Mouse (Mus musculus): ENCODE measurements around the gene Mettl26.

Mettl26 gene

GRCm38 (mm10) chr17:25837533-25837932 is 37.3 kb upstream of the Mettl26 start:
- peak in 1 of 2 experiments; percentile 25 for DNase-seq

DNA sequence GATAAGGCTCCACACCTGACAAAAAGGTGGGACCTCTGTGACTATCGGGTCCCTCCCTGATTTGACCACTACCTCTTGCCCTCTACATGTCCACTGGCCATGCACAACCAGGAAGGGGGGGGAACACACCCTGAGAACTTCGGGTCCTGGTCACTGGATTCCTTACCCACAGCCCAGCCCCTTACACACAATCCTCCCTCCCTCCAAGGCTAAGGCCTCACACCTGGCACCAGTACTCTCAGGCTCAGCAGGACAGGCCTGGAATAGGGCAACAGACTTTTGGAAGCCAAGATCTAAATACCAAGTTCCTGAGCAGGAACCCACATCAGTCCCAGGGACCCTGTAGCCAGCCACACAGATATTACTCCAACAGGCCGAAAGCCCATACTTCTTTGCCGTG is 36.0 kb upstream of the Mettl26 start:
- no peak for DNase-seq

DNA sequence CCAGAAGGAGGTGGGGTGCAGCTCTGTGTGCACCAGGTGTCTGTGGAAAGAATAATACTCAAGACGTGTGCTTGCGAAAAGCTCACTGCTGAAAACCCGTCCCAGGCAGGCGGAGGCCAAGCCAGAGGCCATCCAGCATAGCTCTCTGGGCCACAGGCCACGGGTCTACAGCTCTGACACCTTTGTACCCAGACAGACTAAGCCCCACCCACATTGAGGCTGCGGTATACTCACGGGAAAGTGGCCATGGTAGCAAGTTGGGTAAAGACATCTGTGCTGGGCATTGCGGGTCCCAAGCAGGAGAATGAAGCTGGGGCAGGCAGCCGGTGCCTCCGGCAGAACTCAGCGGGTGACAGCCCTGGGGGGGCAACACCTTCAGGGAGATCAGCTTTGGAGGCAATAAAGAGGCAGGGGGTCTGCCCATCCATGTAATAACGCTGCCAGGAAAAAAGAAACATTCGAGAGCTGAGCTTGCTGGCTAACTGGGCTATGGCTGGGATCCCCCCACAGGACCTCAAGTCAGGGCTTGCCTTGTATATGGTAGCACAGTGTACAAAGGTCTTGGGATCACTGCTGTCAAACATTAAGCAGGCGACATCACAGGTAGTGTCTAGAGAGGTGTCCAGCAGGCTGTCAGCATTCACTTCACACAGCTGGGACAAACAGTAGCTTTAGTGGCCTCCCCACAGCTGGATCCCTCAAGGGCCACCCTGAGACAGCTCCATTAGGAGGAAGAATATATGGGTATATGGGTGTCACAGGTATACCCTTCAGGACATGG is 35.2 kb upstream of the Mettl26 start:
- DNase-seq: no peak

DNA sequence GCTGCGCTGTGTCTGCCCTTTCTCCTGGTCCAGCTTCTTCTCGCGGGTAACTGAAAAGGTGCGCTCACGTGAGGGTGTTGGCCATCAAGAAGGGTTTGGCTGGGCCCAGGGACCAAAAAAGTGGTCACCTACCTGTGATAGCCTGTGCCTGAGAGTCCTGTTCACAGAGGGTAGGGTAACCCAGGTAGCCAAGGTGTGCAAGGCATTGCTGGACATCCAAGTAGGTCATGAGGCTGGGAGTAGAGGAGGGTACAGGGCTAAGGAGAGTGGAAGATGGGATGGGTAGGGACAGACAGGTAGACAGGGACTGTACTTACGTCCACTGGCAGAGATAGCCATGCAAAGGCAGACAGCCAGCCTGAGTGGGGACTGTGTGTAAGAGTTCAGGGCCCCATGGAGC is 34.4 kb upstream of the Mettl26 start:
- no peak for DNase-seq

- no peak for DNase-seq
These were observed 33.6 kb upstream of the Mettl26 start, which contains the start of gene Gm20683 for GRCm38 (mm10) chr17:25841117-25841880. TSS of gene Gm20683 (minus strand) at chr17:25841763.

GRCm38 (mm10) chr17:25842509-25842908 is 32.4 kb upstream of the Mettl26 start:
- no peak for DNase-seq

- DNase-seq: no peak
These were observed 31.8 kb upstream of the Mettl26 start for GRCm38 (mm10) chr17:25843122-25843521.

DNA sequence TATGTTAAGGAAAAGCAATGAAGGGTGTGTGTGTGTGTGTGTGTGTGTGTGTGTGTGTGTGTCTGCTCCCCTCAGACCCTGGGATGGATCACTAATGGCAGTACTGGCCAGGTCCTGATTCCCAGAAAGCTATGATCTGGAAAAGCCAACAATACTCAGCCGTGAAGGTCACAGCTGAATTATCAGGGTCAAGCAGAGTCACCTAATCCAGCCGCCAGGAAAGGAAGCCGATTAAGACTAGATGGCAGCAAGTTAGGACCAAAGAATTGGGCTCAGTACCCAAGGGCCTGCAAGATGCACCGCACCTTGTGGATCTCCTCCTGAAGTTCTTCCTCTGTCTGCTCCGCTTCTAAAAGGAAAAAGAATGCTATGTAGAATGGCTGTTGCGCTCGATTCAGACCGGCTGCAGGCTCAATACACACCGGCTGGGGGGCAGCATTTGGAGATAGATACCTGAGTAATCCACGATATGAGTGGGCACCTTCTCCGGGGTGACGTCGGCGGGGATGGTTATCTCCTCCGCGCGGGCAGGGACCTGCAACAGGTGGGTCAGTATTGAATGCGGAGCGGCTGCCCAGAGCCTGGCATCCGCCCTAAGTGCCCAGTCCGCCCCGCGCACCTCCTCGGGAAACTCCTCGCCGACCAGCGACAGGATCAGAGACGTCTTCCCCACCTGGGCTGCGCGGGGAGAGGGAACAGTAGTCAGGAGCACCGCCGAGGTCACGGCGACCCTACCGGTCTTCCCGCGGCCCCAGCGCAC is 31.1 kb upstream of the Mettl26 start:
- DNase-seq: peak in 1 of 2 experiments; percentile 50

DNA sequence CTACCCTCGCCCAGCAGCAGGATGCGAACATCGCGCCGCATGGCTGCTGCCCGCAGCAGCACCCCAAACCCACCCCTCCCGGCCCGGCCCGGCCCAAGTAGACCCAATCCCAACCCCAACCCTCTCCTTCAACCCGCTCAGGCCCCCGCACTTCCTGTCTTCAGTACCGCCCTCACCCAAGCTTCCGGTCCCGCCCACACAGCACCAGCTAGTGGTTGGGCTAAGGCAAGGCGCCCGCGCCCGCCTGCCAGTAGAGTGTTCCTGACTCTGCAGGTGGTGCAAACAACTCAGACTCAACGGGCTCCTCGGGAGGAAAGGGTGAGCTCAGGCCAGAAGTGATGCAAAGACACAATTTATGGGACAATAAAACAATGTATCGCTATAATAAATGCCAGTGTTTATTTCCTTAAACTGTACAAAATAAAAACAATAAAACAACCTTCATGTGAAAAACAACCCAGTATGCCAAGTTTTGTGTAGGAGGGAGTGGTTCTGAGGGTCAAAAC is 30.4 kb upstream of the Mettl26 start, which contains the start of gene Rhot2:
Gene Rhot2 (minus strand): TSS at position 456 of the 506 bp plus-strand sequence.
- DNase-seq: peak; percentile 93 to 98

DNA sequence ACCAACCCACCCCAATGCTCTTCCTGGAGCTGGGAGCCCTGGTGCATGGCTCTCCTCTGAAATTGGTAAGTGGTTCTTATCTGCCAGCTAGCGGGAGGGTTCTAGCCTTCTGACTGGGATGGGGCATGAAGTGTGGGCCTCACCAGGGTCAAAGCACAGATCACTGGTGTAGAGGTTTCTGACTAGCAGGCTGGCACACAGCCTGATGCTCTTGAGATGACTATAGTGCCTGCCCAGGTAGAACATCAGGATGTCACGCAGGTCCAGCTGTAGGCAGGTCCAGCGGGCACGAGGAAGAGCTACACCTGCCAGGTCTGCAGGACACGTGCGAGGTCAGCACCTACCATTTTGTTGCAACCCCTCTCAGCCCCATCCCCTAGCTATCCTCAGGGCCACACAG is 14.6 kb upstream of the Mettl26 start:
- no peak for DNase-seq

DNA sequence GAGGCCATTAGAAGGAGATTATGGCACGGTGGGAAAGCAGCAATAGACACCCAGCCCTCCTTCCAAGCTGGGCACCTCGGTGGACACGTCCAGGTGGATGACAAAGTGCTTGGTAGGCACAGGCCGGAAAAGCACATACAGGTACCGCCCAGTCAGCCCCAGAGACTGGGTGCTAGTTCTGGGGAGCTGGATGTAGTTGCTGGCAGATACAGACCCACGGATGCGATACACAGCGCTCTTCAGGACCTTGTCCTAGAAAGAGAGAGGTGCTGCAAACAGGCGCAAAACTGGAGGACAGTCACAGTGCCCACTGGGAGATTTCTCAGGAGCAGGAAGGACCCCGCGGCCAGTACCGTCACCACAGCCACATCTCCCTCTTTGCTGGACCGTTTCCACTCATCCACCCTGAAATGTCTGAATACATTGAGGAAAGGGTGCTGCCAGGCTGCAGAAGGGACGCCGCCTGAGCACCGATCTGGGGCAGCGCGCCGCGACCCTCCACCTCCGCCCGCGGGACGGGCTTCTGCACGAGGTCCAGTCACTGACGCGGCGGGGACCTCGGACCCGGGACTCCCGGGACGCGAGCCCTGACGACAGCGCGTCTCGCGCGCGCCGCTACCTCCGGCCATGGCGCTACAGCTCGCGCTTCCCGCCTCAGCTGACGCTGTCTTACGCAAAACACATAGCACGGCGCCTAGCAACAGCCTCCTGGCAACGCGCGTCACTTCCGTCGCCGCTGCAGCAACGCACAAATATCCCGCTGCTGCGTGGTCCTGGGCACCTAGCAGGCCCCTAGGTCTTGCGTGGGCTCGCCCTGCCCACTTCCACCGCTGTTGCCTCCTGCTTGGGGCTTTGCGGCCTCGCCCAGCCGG is 13.8 kb upstream of the Mettl26 start, which contains the start of gene Wdr90:
Gene Wdr90 (minus strand): TSS at position 670 of the 872 bp plus-strand sequence.
- peak; percentile 92 to 93 for DNase-seq

GRCm38 (mm10) chr17:25861704-25862612 is 12.9 kb upstream of the Mettl26 start:
- DNase-seq: no peak

DNA sequence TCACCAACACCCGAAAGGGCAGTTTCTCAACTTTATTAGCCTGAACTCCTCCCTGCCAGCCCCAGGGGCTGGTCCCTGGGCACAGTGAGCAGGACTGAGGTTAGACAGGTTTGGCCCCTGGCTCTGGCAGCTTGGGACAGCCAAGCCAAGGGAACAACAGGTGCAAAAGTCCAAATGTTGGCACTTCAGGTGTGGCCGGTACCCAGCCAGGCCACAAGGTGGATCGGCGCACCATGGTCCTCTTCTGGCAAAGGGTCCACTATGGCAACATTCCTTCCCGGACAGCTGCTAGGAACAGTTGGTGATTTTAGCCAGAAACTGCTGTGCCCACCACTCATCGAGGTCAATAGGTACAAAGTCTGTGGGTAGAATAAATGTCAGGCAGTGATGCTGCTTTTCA is 11.2 kb upstream of the Mettl26 start:
- DNase-seq: no peak

GRCm38 (mm10) chr17:25864311-25864710 is 10.6 kb upstream of the Mettl26 start:
- no peak for DNase-seq

DNA sequence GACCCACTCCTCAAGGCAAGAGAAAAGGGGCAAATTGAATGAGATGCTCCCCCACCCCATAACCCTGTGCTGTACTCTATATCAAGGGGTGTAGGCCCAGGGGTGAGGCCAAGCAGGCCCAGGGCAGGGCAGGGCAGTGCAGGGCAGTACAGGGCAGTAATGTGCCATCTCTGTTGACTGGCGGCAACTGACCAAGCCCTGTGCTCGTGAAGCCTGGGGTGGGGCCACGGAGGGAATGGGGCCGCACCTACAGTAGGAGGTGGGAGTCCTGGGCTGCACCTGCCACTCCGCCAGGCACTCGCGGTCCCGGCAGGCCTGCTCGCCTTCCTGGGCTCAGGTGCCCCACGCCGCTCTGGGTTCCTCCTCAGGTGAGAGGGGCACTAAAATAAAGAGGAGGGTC is 9.6 kb upstream of the Mettl26 start:
- DNase-seq: no peak

- DNase-seq: no peak
These were observed 8.7 kb upstream of the Mettl26 start for GRCm38 (mm10) chr17:25866172-25866571.

- DNase-seq: no peak
These were observed 7.4 kb upstream of the Mettl26 start for GRCm38 (mm10) chr17:25867509-25867835.

DNA sequence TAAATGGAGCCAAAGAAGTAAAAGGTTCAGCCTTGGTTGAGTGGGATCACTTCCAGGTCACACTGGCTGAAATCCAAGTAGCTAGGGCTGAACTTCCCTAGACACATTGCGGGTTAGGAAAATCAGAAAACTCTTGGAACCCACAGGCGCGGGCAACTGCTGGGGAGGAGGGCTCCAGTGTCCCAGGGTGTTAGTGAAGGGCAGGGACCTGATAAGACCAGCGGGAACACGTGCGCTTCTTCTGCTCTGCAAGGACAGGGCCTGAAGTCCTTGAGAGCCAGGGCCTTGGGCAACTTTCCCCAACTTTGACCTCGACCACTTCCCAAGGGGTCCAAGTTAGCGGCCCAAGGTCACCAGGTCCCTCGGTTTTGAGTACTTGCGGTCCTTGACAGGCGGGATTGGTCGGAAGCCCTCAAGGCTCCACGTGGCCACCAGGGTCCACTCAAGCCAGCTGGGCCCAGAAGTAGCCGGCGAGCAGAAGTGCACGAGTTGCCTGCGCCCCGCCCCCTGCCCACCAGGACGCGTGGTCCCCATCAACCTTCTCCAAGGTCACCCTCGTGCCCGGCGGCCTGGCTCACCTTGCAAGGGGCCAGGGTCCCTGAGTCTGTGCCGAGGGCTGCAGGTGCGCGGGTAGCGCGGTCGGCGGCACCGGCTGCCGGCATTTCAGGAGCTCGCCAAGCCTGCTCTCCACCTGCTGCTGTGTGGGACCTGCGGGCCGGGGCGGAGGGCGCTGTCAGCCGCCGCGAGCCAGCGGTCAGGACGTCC is 6.9 kb upstream of the Mettl26 start:
- peak in 1 of 2 experiments; percentile 44 for DNase-seq

GRCm38 (mm10) chr17:25868601-25869191 is 6.2 kb upstream of the Mettl26 start, which contains the start of gene Mcrip2:
TSS of gene Mcrip2 (minus strand) at chr17:25868764.
- peak; percentile 82 to 84 for DNase-seq

- no peak for DNase-seq
These were observed 5.4 kb upstream of the Mettl26 start for GRCm38 (mm10) chr17:25869498-25869897.
